Mouse (Mus musculus) lung, postnatal 0 days (tissue): ENCODE results near the gene Mrpl14. TPM values are rescaled to one million over a fixed set of nuclear protein-coding genes. Genes with fewer than 3 reads are reported as not detected.

Experiments used
- ATAC-seq: fragments of 200-750 bp; cut with Nextera tagmentation; 2 replicates; pipeline ENCODE4 v1.8.0; 2017; ENCODE audit warnings: moderate library complexity
- DNase-seq: peaks from one replicate; pipeline ENCODE4 v3.0.0-alpha.2; 2016; ENCODE audit warnings: low spot score
- H3K27ac ChIP-seq: fragments of 300-500 bp; sonication (generic); 2 replicates; pipeline ENCODE4 v1.5.1; 2014; ENCODE audit warnings: antibody characterized with exemption, mild to moderate bottlenecking, low read length, mixed read lengths
- H3K27me3 ChIP-seq: fragments of 300-500 bp; sonication (generic); replicated peaks from 2 replicates; pipeline ENCODE4 v1.6.1; 2014; ENCODE audit warnings: low read length, mixed read lengths; ENCODE audit not compliant: insufficient read depth
- H3K36me3 ChIP-seq: fragments of 300-500 bp; sonication (generic); 2 replicates; pipeline ENCODE4 v1.6.1; 2014; ENCODE audit warnings: low read length, mixed read lengths; ENCODE audit not compliant: insufficient read depth
- H3K4me1 ChIP-seq: fragments of 300-500 bp; sonication (generic); 2 replicates; pipeline ENCODE4 v1.6.1; 2014; ENCODE audit warnings: antibody characterized with exemption, low read depth, low read length, mixed read lengths; ENCODE audit not compliant: insufficient read depth
- H3K4me2 ChIP-seq: fragments of 300-500 bp; sonication (generic); replicated peaks from 2 replicates; pipeline ENCODE4 v1.6.1; 2014; ENCODE audit warnings: low read depth, mild to moderate bottlenecking, low read length, moderate library complexity, mixed read lengths
- H3K4me3 ChIP-seq: fragments of 300-500 bp; sonication (generic); 2 replicates; pipeline ENCODE4 v1.5.1; 2014; ENCODE audit warnings: low read depth, low read length
- H3K9ac ChIP-seq: fragments of 300-500 bp; sonication (generic); replicated peaks from 2 replicates; pipeline ENCODE4 v1.6.1; 2014; ENCODE audit warnings: low read depth, mild to moderate bottlenecking
- H3K9me3 ChIP-seq: fragments of 300-500 bp; sonication (generic); 2 replicates; pipeline ENCODE4 v1.6.1; 2016; ENCODE audit warnings: low read length, mixed read lengths
- CTCF ChIP-seq: IDR thresholded peaks from 2 replicates; pipeline ENCODE4 v1.5.1; 2016; ENCODE audit warnings: antibody characterized with exemption, mild to moderate bottlenecking
- EP300 ChIP-seq: IDR thresholded peaks from 2 replicates; pipeline ENCODE4 v1.6.1; 2016; ENCODE audit warnings: antibody characterized with exemption, mild to moderate bottlenecking, control low read depth
- WGBS: fragments of 180-500 bp; shearing (Covaris S2); extraction: QIAGEN DNeasy Blood & Tissue Kit; methylation state at CpG from one replicate; pipeline ENCODE4 v1.1.7; 2014; 5-methylcytosine and 5-hydroxymethylcytosine counted together
- polyA plus RNA-seq: library from polyadenylated mRNA; unstranded; fragments of >200 nt; fragmentation: Nextera tagmentation; extraction: Ambion mirVana; gene quantifications from 2 replicates; pipeline ENCODE4 v1.2.1, GENCODE M21; 2015

Mrpl14 gene
- polyA plus RNA-seq, 1 experiment from 2014 or later: 234 TPM

DNA sequence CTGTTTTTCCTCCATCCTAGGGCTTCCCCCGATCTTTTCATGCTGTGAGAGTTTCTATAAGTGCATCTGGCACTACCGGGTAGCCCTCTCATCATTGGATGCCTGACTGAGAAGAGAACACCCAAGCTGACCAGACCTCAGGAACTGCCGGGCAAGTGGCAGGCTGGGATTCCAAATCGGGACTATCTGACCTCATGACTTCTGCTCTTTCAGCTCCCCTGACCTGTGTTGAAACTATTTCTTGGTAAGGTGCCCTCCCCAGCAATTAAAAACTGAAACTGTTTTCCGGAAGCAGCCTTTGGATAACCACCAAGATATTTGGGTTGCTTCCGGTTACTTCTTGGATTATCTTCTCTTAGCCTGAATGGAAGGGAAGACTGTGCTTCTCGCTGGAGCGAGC lies 22.1 kb downstream of the Mrpl14 start:
- no peak for DNase-seq
- 69% methylated on average over 8 of the region's 8 CpGs for WGBS
- ATAC-seq: no peak
- no peaks in the 10 kb centered on the region for H3K36me3 ChIP-seq
- no peak overlapping the region for H3K4me3 ChIP-seq
- no peak overlapping the region for H3K27ac ChIP-seq
- no peaks in the 10 kb centered on the region for H3K9me3 ChIP-seq
- no peak overlapping the region for H3K4me2 ChIP-seq
- H3K9ac ChIP-seq: no peak overlapping the region
- H3K27me3 ChIP-seq: no peaks in the 10 kb centered on the region
- peaks cover 2% of the 10 kb centered on the region; the same call in 1 of the 2 replicates for H3K4me1 ChIP-seq
- TF ChIP-seq CTCF: no peak

DNA sequence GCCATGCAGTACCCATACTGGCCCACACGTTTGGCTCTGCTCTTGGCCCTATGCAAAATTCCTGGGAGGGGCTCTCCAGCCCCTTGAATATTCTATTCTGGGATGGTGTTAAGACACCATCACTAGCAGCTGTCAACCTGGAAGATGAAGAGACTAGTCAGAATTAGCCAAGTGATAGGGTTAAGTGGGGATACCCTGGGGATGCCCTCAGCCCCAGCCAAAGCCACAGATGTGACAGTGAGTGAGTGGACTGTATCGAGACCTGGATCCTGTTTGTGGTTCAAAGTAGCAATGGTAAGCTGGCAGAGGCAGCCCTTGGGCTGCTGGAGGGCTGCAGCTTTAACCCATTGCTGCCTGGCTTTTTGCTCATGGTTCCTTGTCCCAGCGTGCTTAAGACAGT lies 23.7 kb downstream of the Mrpl14 start:
- Histone ChIP-seq H3K9me3 (no peaks in the 10 kb centered on the region), H3K36me3 (no peaks in the 10 kb centered on the region), H3K27me3 (no peaks in the 10 kb centered on the region), H3K9ac (no peak overlapping the region), H3K4me1 (no peaks in the 10 kb centered on the region), H3K27ac (no peak overlapping the region), H3K4me3 (no peak overlapping the region), H3K4me2 (no peak overlapping the region)
- DNase-seq (no peak), ATAC-seq (no peak)
- TF ChIP-seq EP300 (no peak), CTCF (no peak)
- 44% methylated on average over 3 of the region's 3 CpGs for WGBS

DNA sequence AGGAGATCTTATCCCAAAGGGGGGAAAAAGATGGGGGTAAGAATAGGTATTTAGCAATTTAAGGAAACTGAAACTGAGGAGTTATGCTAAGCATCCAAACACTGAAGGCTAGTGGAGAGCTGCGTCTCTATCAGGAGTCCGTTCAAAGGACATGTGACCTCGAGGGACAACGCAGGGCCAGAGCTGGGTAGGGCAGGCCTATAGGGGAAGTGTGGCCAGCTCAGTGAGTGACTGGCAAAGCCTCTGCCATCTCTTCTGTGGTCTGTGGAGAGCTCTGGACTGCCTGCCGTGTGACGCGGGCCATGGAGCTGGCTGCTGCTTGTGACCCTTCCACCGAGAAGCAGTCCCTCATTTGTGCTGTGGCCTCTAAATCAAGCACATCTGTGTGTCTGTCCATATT lies 24.3 kb downstream of the Mrpl14 start:
- no peak for ATAC-seq

DNA sequence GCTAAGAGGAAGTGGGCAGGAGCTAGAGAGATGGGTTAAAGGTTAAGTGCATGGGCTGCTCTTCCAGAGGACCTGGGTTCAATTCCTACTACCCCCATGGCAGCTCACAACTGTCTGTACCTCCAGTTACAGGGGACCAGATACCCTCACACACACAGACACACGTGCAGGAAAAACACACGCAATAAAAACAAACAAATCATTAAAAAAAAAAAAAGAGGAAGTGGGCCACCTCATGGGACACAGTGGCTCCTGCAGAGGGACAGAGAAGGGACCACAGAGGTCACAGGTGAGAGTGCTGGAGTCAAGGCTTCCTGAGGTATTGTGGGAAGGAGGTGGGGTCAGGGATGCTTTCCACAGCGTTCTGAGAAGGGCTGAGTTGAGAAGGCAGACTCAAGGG lies 25.4 kb downstream of the Mrpl14 start:
- Histone ChIP-seq H3K9ac (no peak overlapping the region), H3K27me3 (no peaks in the 10 kb centered on the region), H3K4me3 (no peak overlapping the region), H3K9me3 (no peaks in the 10 kb centered on the region), H3K36me3 (no peaks in the 10 kb centered on the region), H3K4me2 (no peak overlapping the region), H3K27ac (no peak overlapping the region), H3K4me1 (no peaks in the 10 kb centered on the region)
- 41% methylated on average over 3 of the region's 3 CpGs for WGBS
- ATAC-seq (no peak), DNase-seq (no peak)
- TF ChIP-seq EP300 (no peak), CTCF (no peak)

More for the DNA sequence above, 24.3 kb downstream of the Mrpl14 start:
- H3K36me3 ChIP-seq: no peaks in the 10 kb centered on the region
- 69% methylated on average over 8 of the region's 8 CpGs for WGBS
- H3K4me3 ChIP-seq: no peak overlapping the region
- H3K27ac ChIP-seq: no peak overlapping the region
- H3K9ac ChIP-seq: no peak overlapping the region
- DNase-seq: no peak
- no peak overlapping the region for H3K4me2 ChIP-seq
- H3K27me3 ChIP-seq: no peaks in the 10 kb centered on the region
- H3K9me3 ChIP-seq: no peaks in the 10 kb centered on the region
- H3K4me1 ChIP-seq: no peaks in the 10 kb centered on the region
- TF ChIP-seq CTCF (no peak), EP300 (no peak)

DNA sequence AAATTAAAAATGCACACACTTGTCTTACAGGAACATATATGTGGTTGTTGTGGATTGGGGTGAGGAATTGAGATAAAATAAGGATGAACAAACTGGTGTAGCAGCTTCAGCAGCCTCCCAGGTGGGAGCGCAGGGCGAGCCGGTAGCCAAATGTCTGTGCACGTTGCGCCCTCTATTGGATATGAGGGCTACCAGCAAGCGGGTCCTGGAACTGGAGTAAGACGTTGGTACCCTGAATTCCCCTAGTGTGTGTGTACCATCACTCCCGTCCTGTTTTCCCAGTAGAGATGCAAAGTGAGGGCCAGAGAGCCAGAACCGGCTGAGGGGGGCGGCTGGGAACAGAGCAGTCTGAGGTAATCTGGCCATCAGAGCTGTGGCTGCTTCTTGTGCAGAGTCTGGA lies 32.2 kb downstream of the Mrpl14 start:
- Histone ChIP-seq H3K4me2 (no peak overlapping the region), H3K4me3 (no peak overlapping the region), H3K36me3 (no peaks in the 10 kb centered on the region), H3K9ac (no peak overlapping the region), H3K9me3 (no peaks in the 10 kb centered on the region), H3K4me1 (no peaks in the 10 kb centered on the region), H3K27ac (no peak overlapping the region), H3K27me3 (no peaks in the 10 kb centered on the region)
- under 1% methylated on average over 10 of the region's 10 CpGs for WGBS
- DNase-seq: peak; percentile 81
- peak; percentile 73 for ATAC-seq
- TF ChIP-seq EP300 (no peak), CTCF (peak; percentile 89)

DNA sequence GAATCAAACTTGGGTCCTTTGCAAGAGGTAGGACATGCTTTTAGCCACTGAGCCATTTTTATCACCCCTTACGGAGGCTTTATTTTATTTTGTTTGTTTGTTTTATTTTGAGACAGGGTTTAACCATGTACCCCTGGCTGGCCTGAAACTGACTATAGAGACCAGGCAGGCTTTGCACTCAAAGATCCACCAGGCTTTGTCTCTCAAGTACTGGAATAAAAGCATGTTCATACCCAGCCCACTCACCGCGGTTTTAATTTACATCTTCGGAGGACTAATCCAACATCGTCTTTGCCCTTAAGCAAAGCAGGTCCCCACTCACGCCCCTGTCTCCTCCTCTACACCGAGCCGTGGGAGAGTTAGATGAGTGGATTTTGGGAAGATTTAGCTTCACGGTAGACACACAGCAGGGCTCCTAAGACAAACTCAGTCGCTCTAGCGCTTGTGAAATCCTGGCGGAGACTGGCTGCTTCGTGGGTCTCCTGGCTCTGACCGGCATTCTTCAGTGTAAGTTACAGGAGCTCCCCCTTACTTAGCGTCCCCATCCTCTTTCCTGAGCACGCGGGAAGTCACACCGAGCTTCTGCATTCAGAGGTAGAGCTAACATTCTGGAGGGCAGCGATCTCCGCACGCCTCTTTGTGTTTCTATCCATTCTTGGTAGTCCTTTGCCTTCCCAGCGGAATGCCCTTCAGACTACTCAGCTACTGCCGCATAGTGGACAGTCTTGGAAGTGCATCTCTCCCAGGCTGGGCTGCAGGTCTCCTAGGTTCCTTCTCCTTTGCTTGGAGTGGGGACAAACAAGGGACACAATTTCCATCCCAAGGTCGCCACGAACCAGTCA lies 37.8 kb downstream of the Mrpl14 start:
- TF ChIP-seq CTCF (peak; percentile 99), EP300 (no peak)
- DNase-seq (peak; percentile 90), ATAC-seq (peak; percentile 58)
- Histone ChIP-seq H3K4me2 (peak overlapping the region; percentile 75), H3K4me3 (peak overlapping the region; percentile 36), H3K27ac (no peak overlapping the region), H3K4me1 (peaks cover 3% of the 10 kb centered on the region; the same call in 1 of the 2 replicates), H3K36me3 (no peaks in the 10 kb centered on the region), H3K27me3 (no peaks in the 10 kb centered on the region), H3K9me3 (no peaks in the 10 kb centered on the region), H3K9ac (peak overlapping the region; percentile 32; the same call in 1 of the 2 replicates)
- 4% methylated on average over 25 of the region's 25 CpGs for WGBS
